Mouse (Mus musculus) v-Abl transformed pro-B cells (cell line): ENCODE data around the gene Ttll4.

Source experiments
- in situ Hi-C, 2 experiments: fragments of 400-800 bp; cut with MboI; formaldehyde crosslinking; loops; one replicate each; pipeline ENCODE4 v1.15.1; 2025; ENCODE audit not compliant: unreplicated experiment in 2 of 2

Ttll4 gene

GRCm38 (mm10) chr1:74661448-74662195, at the start of gene Ttll4:
TSS of gene Ttll4 (plus strand) at chr1:74661745.
- in situ Hi-C loops: loop anchor here in 1 of 2 experiments (10.0 kb wide), 1 partner anchor 157 kb away; the partner anchor contains the start of gene Cnot9

- in situ Hi-C loops: no loop called here
Measured at GRCm38 (mm10) chr1:74624183-74624582, 37.4 kb upstream of the Ttll4 start.

- in situ Hi-C loops: no loop called here
Measured at GRCm38 (mm10) chr1:74626076-74626475, 35.5 kb upstream of the Ttll4 start.

GRCm38 (mm10) chr1:74628001-74628400, 33.5 kb upstream of the Ttll4 start:
- in situ Hi-C loops: no loop called here

GRCm38 (mm10) chr1:74632734-74633133, 28.8 kb upstream of the Ttll4 start:
- in situ Hi-C loops: no loop called here

GRCm38 (mm10) chr1:74643524-74643923, 18.0 kb upstream of the Ttll4 start:
- in situ Hi-C loops: loop anchor here (10.0 kb wide), 1 partner anchor 111 kb away; no protein-coding TSS in a partner anchor

- in situ Hi-C loops: loop anchor here (10.0 kb wide), 1 partner anchor 111 kb away; no protein-coding TSS in a partner anchor
Measured at GRCm38 (mm10) chr1:74643926-74644325, 17.6 kb upstream of the Ttll4 start.

- in situ Hi-C loops: loop anchor here in 1 of 2 experiments (10.0 kb wide), 1 partner anchor 158 kb away; the partner anchor contains the start of gene Cnot9
Measured at GRCm38 (mm10) chr1:74662253-74662865, 814 bp downstream of the Ttll4 start.

- in situ Hi-C loops: loop anchor here in 1 of 2 experiments (10.0 kb wide), 1 partner anchor 160 kb away; the partner anchor contains the start of gene Cnot9
Measured at GRCm38 (mm10) chr1:74665153-74665552, 3.6 kb downstream of the Ttll4 start.

GRCm38 (mm10) chr1:74668371-74668770, 6.8 kb downstream of the Ttll4 start:
- in situ Hi-C loops: loop anchor here in 1 of 2 experiments (10.0 kb wide), 1 partner anchor 164 kb away; the partner anchor contains the start of gene Cnot9

- in situ Hi-C loops: no loop called here
Measured at GRCm38 (mm10) chr1:74672731-74673130, 11.2 kb downstream of the Ttll4 start.

GRCm38 (mm10) chr1:74676863-74677262, 15.3 kb downstream of the Ttll4 start:
- in situ Hi-C loops: no loop called here

GRCm38 (mm10) chr1:74677843-74678242, 16.3 kb downstream of the Ttll4 start:
- in situ Hi-C loops: no loop called here

- in situ Hi-C loops: no loop called here
Measured at GRCm38 (mm10) chr1:74687131-74687530, 25.6 kb downstream of the Ttll4 start.

- in situ Hi-C loops: no loop called here
Measured at GRCm38 (mm10) chr1:74693891-74694583, 32.5 kb downstream of the Ttll4 start.

- in situ Hi-C loops: no loop called here
Measured at GRCm38 (mm10) chr1:74695836-74696235, 34.3 kb downstream of the Ttll4 start.

GRCm38 (mm10) chr1:74697416-74697815, 35.9 kb downstream of the Ttll4 start:
- in situ Hi-C loops: no loop called here

GRCm38 (mm10) chr1:74698353-74698752, 36.8 kb downstream of the Ttll4 start:
- in situ Hi-C loops: no loop called here

- in situ Hi-C loops: no loop called here
Measured at GRCm38 (mm10) chr1:74698791-74699190, 37.2 kb downstream of the Ttll4 start.

GRCm38 (mm10) chr1:74702142-74702553, 40.6 kb downstream of the Ttll4 start:
- in situ Hi-C loops: no loop called here

- in situ Hi-C loops: no loop called here
Measured at GRCm38 (mm10) chr1:74704156-74704555, 42.6 kb downstream of the Ttll4 start.
